Mouse (Mus musculus) lung, embryonic 16.5 days (tissue): ENCODE data around the gene Neurl1b. TPM values are rescaled to one million over a fixed set of nuclear protein-coding genes. Genes with fewer than 3 reads are reported as not detected.

Experiments used
- ATAC-seq: fragments of 200-750 bp; cut with Nextera tagmentation; 2 replicates; pipeline ENCODE4 v1.8.0; 2017; ENCODE audit warnings: low read depth, mild to moderate bottlenecking, moderate library complexity
- H3K27ac ChIP-seq: fragments of 300-500 bp; sonication (generic); 2 replicates; pipeline ENCODE4 v1.5.1; 2014; ENCODE audit warnings: mild to moderate bottlenecking, control low read depth, low read length
- H3K27me3 ChIP-seq: fragments of 300-500 bp; sonication (generic); 2 replicates; pipeline ENCODE4 v1.6.1; 2014; ENCODE audit warnings: low read depth, low read length, mixed read lengths; ENCODE audit not compliant: control insufficient read depth, insufficient read depth
- H3K36me3 ChIP-seq: fragments of 300-500 bp; sonication (generic); 2 replicates; pipeline ENCODE4 v1.6.1; 2014; ENCODE audit warnings: low read length; ENCODE audit not compliant: control insufficient read depth, insufficient read depth
- H3K4me1 ChIP-seq: fragments of 300-500 bp; sonication (generic); replicated peaks from 2 replicates; pipeline ENCODE4 v1.6.1; 2014; ENCODE audit warnings: low read length, mixed read lengths; ENCODE audit not compliant: control insufficient read depth, insufficient read depth
- H3K4me2 ChIP-seq: fragments of 300-500 bp; sonication (generic); 2 replicates; pipeline ENCODE4 v1.6.1; 2014; ENCODE audit warnings: low read depth, low read length, control low read depth
- H3K4me3 ChIP-seq: fragments of 300-500 bp; sonication (generic); 2 replicates; pipeline ENCODE4 v1.5.1; 2014; ENCODE audit warnings: mild to moderate bottlenecking, low read length, control low read depth
- H3K9ac ChIP-seq: fragments of 300-500 bp; sonication (generic); 2 replicates; pipeline ENCODE4 v1.6.1; 2014; ENCODE audit warnings: low read length, control low read depth
- H3K9me3 ChIP-seq: fragments of 300-500 bp; sonication (generic); 2 replicates; pipeline ENCODE4 v1.6.1; 2016; ENCODE audit warnings: low read length; ENCODE audit not compliant: control insufficient read depth
- WGBS: fragments of 180-500 bp; shearing (Covaris S2); extraction: QIAGEN DNeasy Blood & Tissue Kit; methylation state at CpG from one replicate; pipeline ENCODE4 v1.1.7; 2014; 5-methylcytosine and 5-hydroxymethylcytosine counted together
- polyA plus RNA-seq: library from polyadenylated mRNA; unstranded; fragments of >200 nt; fragmentation: Nextera tagmentation; extraction: Ambion mirVana; gene quantifications from 2 replicates; pipeline ENCODE4 v1.2.1, GENCODE M21; 2015

Gene Neurl1b
- polyA plus RNA-seq, 1 experiment from 2014 or later = 1.8 TPM

- H3K9me3 ChIP-seq = peaks cover 10% of the 10 kb centered on the region; the same call in 1 of the 2 replicates
- no peak overlapping the region for H3K27ac ChIP-seq
- H3K27me3 ChIP-seq = no peaks in the 10 kb centered on the region
- ATAC-seq = no peak
- no peak overlapping the region for H3K9ac ChIP-seq
- WGBS = 64% methylated on average over 2 of the region's 2 CpGs
- no peak overlapping the region for H3K4me3 ChIP-seq
- H3K36me3 ChIP-seq = no peaks in the 10 kb centered on the region
- H3K4me1 ChIP-seq = 0 out of 2 replicates have a peak, but pooled peaks cover 3% of the 10 kb centered on the region
- no peak overlapping the region for H3K4me2 ChIP-seq
These were observed 76.3 kb downstream of the Neurl1b start for GRCm38 (mm10) chr17:26490910-26491309.

DNA sequence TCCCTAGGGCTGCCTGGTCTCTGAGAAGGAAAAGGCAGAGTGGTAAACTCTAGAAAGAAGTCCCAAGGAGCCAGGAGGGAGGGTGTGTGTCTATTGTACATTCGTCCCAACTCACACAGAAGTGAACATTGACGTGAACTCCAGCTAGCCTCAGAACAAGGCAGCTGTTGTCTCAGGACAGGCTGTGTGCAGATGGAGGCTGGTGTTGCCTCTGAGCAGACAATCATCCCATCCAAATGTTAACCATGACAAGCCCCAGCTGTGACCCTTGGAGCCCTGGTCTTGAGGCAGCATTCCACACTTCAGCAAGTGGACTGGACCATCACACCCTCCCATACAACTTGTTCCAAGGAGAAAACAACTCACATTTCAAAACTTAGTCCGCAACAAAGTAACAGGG, 77.6 kb downstream of the Neurl1b start:
- no peak for ATAC-seq
- peaks cover 10% of the 10 kb centered on the region; the same call in 1 of the 2 replicates for H3K9me3 ChIP-seq
- no peak overlapping the region for H3K4me3 ChIP-seq
- no peaks in the 10 kb centered on the region for H3K27me3 ChIP-seq
- no peak overlapping the region for H3K9ac ChIP-seq
- H3K4me2 ChIP-seq = no peak overlapping the region
- WGBS = 73% methylated on average over 3 of the region's 3 CpGs
- H3K27ac ChIP-seq = no peak overlapping the region
- no peaks in the 10 kb centered on the region for H3K36me3 ChIP-seq
- peaks cover 3% of the 10 kb centered on the region; the same call in 1 of the 2 replicates for H3K4me1 ChIP-seq

DNA sequence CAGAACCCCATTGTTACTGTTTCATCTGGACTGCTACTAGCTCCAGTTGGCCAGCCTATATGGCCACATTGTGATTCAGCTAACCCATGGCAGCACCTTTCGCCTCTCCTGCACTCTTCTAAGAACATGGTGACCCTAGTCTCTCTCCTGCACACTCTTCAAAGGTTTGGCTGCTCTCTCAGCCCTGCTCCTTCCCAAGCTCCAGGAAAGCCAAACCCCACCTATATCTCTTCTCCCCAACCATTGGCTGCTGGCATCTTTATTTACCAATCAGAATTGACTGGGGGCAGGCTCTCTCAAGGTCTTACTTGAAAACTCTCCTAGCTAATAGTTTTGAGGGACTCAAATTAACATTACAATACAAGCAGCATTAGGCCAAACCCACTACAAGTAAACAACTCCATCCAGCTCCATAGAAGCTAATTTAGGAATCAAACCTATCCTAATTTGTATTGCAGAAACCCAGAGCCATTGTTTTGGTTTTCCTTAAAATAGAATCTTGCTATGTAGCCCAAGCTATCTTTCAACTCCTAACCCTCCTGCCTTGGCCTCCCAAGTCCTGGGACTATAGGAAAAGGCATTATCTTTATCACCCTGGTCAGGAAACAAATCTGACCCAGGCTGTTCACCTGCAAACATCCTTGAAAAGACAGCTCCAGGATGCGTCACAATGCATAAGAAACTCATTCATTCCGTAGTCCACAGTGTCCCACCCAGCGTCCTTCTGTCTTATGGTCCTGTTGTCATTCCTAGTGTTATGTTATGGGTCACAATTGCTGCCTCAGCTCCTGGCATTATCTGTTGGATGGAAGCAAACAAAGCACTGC, 80.2 kb downstream of the Neurl1b start:
- no peak overlapping the region for H3K4me3 ChIP-seq
- H3K4me2 ChIP-seq = no peak overlapping the region
- ATAC-seq = no peak
- H3K27ac ChIP-seq = no peak overlapping the region
- H3K4me1 ChIP-seq = no peaks in the 10 kb centered on the region; the same call in 1 of the 2 replicates
- H3K27me3 ChIP-seq = no peaks in the 10 kb centered on the region
- WGBS = 86% methylated on average over 4 of the region's 4 CpGs
- no peak overlapping the region for H3K9ac ChIP-seq
- peaks cover 10% of the 10 kb centered on the region; the same call in 1 of the 2 replicates for H3K9me3 ChIP-seq
- H3K36me3 ChIP-seq = no peaks in the 10 kb centered on the region

Other genes starting within 250 kb of the Neurl1b start
- gene Pdia2, start 215.7 kb upstream of the Neurl1b start, polyA plus RNA-seq = 0.20 and 0.31 TPM in 2 replicates
- 10.9 and 13.3 TPM in 2 replicates for gene Rgs11, start 211.9 kb upstream of the Neurl1b start, polyA plus RNA-seq
- 3.6 and 4.3 TPM in 2 replicates for gene Arhgdig, start 207.0 kb upstream of the Neurl1b start, polyA plus RNA-seq
- gene Fam234a, start 170.6 kb upstream of the Neurl1b start, polyA plus RNA-seq = 46.9 and 49.6 TPM in 2 replicates
- 79.8 and 86.9 TPM in 2 replicates for gene Luc7l, start 161.9 kb upstream of the Neurl1b start, polyA plus RNA-seq
- gene Ergic1, start 146.7 kb downstream of the Neurl1b start, polyA plus RNA-seq = 84.3 and 94.6 TPM in 2 replicates
- gene Dusp1, start 147.3 kb downstream of the Neurl1b start, polyA plus RNA-seq = 25.2 and 28.4 TPM in 2 replicates
- 186 and 203 TPM in 2 replicates for gene Atp6v0e, start 248.4 kb downstream of the Neurl1b start, polyA plus RNA-seq